Mouse (Mus musculus) urinary bladder, postnatal 14 days (tissue): ENCODE data around the gene Gmfb.
A peak's percentile ranks its signal among the peaks of the same experiment; 100 is the strongest.

Experiments
- DNase-seq: peaks from one replicate; pipeline ENCODE4 v3.0.0; 2021; ENCODE audit warnings: low spot score

Gmfb gene

GRCm38 (mm10) chr14:46803259-46803658 is 18.8 kb downstream of the Gmfb start:
- DNase-seq: no peak

GRCm38 (mm10) chr14:46800684-46801345 is 21.2 kb downstream of the Gmfb start:
- no peak for DNase-seq

GRCm38 (mm10) chr14:46794157-46794556 is 27.9 kb downstream of the Gmfb start:
- no peak for DNase-seq

GRCm38 (mm10) chr14:46790723-46791122 is 31.3 kb downstream of the Gmfb start:
- no peak for DNase-seq

GRCm38 (mm10) chr14:46790303-46790702 is 31.7 kb downstream of the Gmfb start:
- DNase-seq: no peak

GRCm38 (mm10) chr14:46788505-46788901 is 33.5 kb downstream of the Gmfb start:
- DNase-seq: no peak

- DNase-seq: peak; percentile 90
These were observed 34.1 kb downstream of the Gmfb start, which contains the start of gene Cnih1 for GRCm38 (mm10) chr14:46787787-46788504. TSS of gene Cnih1 (minus strand) at chr14:46788411.

- no peak for DNase-seq
These were observed 34.6 kb downstream of the Gmfb start for GRCm38 (mm10) chr14:46787454-46787786.

- no peak for DNase-seq
These were observed 36.8 kb downstream of the Gmfb start for GRCm38 (mm10) chr14:46785247-46785646.

- DNase-seq: no peak
These were observed 38.6 kb downstream of the Gmfb start for GRCm38 (mm10) chr14:46783327-46783926.

GRCm38 (mm10) chr14:46782187-46782828 is 39.7 kb downstream of the Gmfb start:
- no peak for DNase-seq

GRCm38 (mm10) chr14:46781086-46781485 is 41.0 kb downstream of the Gmfb start:
- DNase-seq: no peak

GRCm38 (mm10) chr14:46779217-46779616 is 42.8 kb downstream of the Gmfb start:
- no peak for DNase-seq

GRCm38 (mm10) chr14:46778756-46779155 is 43.3 kb downstream of the Gmfb start:
- no peak for DNase-seq

- DNase-seq: no peak
These were observed 52.0 kb downstream of the Gmfb start for GRCm38 (mm10) chr14:46770036-46770435.

GRCm38 (mm10) chr14:46767116-46767515 is 54.9 kb downstream of the Gmfb start:
- DNase-seq: no peak

- DNase-seq: no peak
These were observed 60.9 kb downstream of the Gmfb start for GRCm38 (mm10) chr14:46761186-46761585.

- DNase-seq: peak; percentile 93
These were observed 61.5 kb downstream of the Gmfb start, which contains the start of gene Cdkn3 for GRCm38 (mm10) chr14:46760355-46761029. TSS of gene Cdkn3 (plus strand) at chr14:46760541.

- no peak for DNase-seq
These were observed 62.1 kb downstream of the Gmfb start for GRCm38 (mm10) chr14:46759970-46760354.
